Mouse (Mus musculus) thymus, adult 2 months (tissue): Measurements from ENCODE around the gene Tead2. TPM values are rescaled to one million over a fixed set of nuclear protein-coding genes. Genes with fewer than 3 reads are reported as not detected.

Experiments used
- DNase-seq: peaks from one replicate; pipeline ENCODE4 v3.0.0; 2021
- H3K27ac ChIP-seq: fragments of 200-500 bp; 2 replicates; pipeline ENCODE4 v1.5.1; 2012; ENCODE audit warnings: low read length, control low read depth; ENCODE audit not compliant: control insufficient read depth, insufficient read depth
- H3K27me3 ChIP-seq: fragments of 200-500 bp; 2 replicates; pipeline ENCODE4 v1.6.1; 2012; ENCODE audit warnings: mild to moderate bottlenecking, low read length, moderate library complexity, mixed read lengths; ENCODE audit not compliant: control insufficient read depth, insufficient read depth
- H3K36me3 ChIP-seq: fragments of 200-500 bp; 2 replicates; pipeline ENCODE4 v1.6.1; 2012; ENCODE audit warnings: mild to moderate bottlenecking, low read length, moderate library complexity; ENCODE audit not compliant: control insufficient read depth, insufficient read depth
- H3K4me1 ChIP-seq: fragments of 200-500 bp; replicated peaks from 2 replicates; pipeline ENCODE4 v1.6.1; 2012; ENCODE audit warnings: low read length; ENCODE audit not compliant: control insufficient read depth, insufficient read depth
- H3K4me3 ChIP-seq: fragments of 200-500 bp; 2 replicates; pipeline ENCODE4 v1.5.1; 2012; ENCODE audit warnings: mild to moderate bottlenecking, low read length, control low read depth, moderate library complexity; ENCODE audit not compliant: control insufficient read depth, insufficient read depth
- CTCF ChIP-seq: fragments of 200-500 bp; IDR thresholded peaks from 2 replicates; pipeline ENCODE4 v1.5.1; 2012; ENCODE audit warnings: mild to moderate bottlenecking, control low read depth, low read length, moderate library complexity, borderline replicate concordance; ENCODE audit not compliant: control insufficient read depth, poor library complexity, insufficient read depth; ENCODE audit errors: extremely low read depth
- POLR2A ChIP-seq: fragments of 200-500 bp; IDR thresholded peaks from 2 replicates; pipeline ENCODE4 v1.6.1; 2012; ENCODE audit warnings: mild to moderate bottlenecking, low read length, control low read depth, moderate library complexity; ENCODE audit not compliant: control insufficient read depth, poor library complexity, insufficient read depth; ENCODE audit errors: extremely low read depth
- WGBS: fragments of 180-500 bp; shearing (Covaris S2); methylation state at CpG from one replicate; pipeline ENCODE4 v1.1.7; 2018; 5-methylcytosine and 5-hydroxymethylcytosine counted together
- polyA plus RNA-seq: library from polyadenylated mRNA; depleted of rRNA; stranded (reverse); fragments of >200 nt; gene quantifications from 2 replicates; pipeline ENCODE4 v1.2.3, GENCODE M21; 2012

Gene Tead2
- polyA plus RNA-seq, 1 experiment: 8.5 TPM

- no peak for TF ChIP-seq POLR2A
- TF ChIP-seq CTCF: no peak
- no peak for DNase-seq
- H3K4me3 ChIP-seq: no peak overlapping the region
- 0 out of 2 replicates have a peak, but pooled peaks cover 7% of the 10 kb centered on the region for H3K4me1 ChIP-seq
- 90% methylated on average over 12 of the region's 12 CpGs for WGBS
- H3K27ac ChIP-seq: no peak overlapping the region
- no peaks in the 10 kb centered on the region for H3K36me3 ChIP-seq
- no peaks in the 10 kb centered on the region for H3K27me3 ChIP-seq
Measured at GRCm38 (mm10) chr7:45231192-45231591, 15.6 kb downstream of the Tead2 start.

- Histone ChIP-seq H3K4me3 (no peak overlapping the region), H3K27me3 (no peaks in the 10 kb centered on the region), H3K36me3 (no peaks in the 10 kb centered on the region), H3K4me1 (peaks cover 7% of the 10 kb centered on the region), H3K27ac (no peak overlapping the region)
- WGBS: 97% methylated on average over 11 of the region's 11 CpGs
- DNase-seq: no peak
- TF ChIP-seq POLR2A: no peak
- TF ChIP-seq CTCF: no peak
Measured at GRCm38 (mm10) chr7:45231941-45232340, 16.4 kb downstream of the Tead2 start.

- Histone ChIP-seq H3K27me3 (no peaks in the 10 kb centered on the region), H3K36me3 (no peaks in the 10 kb centered on the region), H3K4me1 (peaks cover 11% of the 10 kb centered on the region), H3K27ac (no peak overlapping the region), H3K4me3 (no peak overlapping the region)
- no peak for DNase-seq
- no peak for TF ChIP-seq POLR2A
- no peak for TF ChIP-seq CTCF
- 87% methylated on average over 13 of the region's 13 CpGs for WGBS
Measured at GRCm38 (mm10) chr7:45232716-45233465, 17.3 kb downstream of the Tead2 start.

GRCm38 (mm10) chr7:45233580-45234332 lies 18.2 kb downstream of the Tead2 start:
- H3K27ac ChIP-seq: no peak overlapping the region
- TF ChIP-seq POLR2A: no peak
- no peak for TF ChIP-seq CTCF
- no peak for DNase-seq
- H3K27me3 ChIP-seq: no peaks in the 10 kb centered on the region
- H3K4me1 ChIP-seq: peaks cover 15% of the 10 kb centered on the region
- no peaks in the 10 kb centered on the region for H3K36me3 ChIP-seq
- WGBS: 74% methylated on average over 20 of the region's 20 CpGs
- H3K4me3 ChIP-seq: no peak overlapping the region

- Histone ChIP-seq H3K27me3 (no peaks in the 10 kb centered on the region), H3K27ac (no peak overlapping the region), H3K4me1 (peaks cover 19% of the 10 kb centered on the region), H3K36me3 (no peaks in the 10 kb centered on the region), H3K4me3 (no peak overlapping the region)
- TF ChIP-seq POLR2A (no peak), CTCF (no peak)
- no peak for DNase-seq
- WGBS: 91% methylated on average over 29 of the region's 29 CpGs
Measured at GRCm38 (mm10) chr7:45234333-45234841, 18.8 kb downstream of the Tead2 start.

- Histone ChIP-seq H3K27ac (no peak overlapping the region), H3K36me3 (no peaks in the 10 kb centered on the region), H3K4me3 (no peak overlapping the region), H3K27me3 (no peaks in the 10 kb centered on the region), H3K4me1 (peaks cover 24% of the 10 kb centered on the region)
- DNase-seq: no peak
- 92% methylated on average over 21 of the region's 21 CpGs for WGBS
- no peak for TF ChIP-seq POLR2A
Measured at GRCm38 (mm10) chr7:45234922-45235571, 19.5 kb downstream of the Tead2 start.
